Mouse (Mus musculus): ENCODE measurements around the gene Pgf.
"Not testable (repeated sequence)": the region's sequence is repeated elsewhere in the genome, so short reads cannot be mapped to it uniquely, and the experiment has no call there.

Pgf gene

GRCm38 (mm10) chr12:85158801-85159200, 18.8 kb downstream of the Pgf start:
- no peak for DNase-seq (ENCODE audit: low read depth, low spot score)

DNA sequence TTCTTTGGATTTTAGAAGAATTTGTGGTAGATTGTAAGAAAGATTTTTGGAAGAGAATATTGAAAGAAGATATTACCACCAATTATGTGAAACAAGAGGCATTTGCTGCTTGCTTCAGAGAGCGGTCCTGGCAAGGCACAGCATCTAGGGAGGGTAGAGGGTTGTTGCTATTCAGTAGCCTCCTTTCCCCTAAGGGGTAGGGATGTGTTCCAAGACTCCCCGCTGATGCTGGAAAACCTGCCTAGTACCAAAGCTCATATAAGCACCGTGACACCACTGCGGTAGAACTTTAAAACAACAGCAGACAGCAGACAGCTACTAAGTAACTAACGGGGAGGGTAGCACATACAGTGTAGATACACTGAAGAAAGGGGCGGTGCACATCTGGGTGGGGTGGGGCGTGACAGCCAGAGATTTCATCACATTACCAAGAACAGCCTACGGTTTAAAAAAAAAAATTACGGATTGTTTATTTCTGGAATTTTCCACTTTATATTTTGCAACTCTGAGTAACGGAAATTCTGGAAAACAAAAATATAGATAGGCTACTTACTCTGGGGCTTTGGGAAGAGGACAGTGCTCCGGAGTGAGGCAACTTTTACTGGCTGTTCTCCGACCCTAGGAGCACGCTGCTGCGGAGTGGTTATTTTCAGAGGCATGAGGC, 19.7 kb downstream of the Pgf start:
- DNase-seq (ENCODE audit: low read depth, low spot score), result no peak

DNA sequence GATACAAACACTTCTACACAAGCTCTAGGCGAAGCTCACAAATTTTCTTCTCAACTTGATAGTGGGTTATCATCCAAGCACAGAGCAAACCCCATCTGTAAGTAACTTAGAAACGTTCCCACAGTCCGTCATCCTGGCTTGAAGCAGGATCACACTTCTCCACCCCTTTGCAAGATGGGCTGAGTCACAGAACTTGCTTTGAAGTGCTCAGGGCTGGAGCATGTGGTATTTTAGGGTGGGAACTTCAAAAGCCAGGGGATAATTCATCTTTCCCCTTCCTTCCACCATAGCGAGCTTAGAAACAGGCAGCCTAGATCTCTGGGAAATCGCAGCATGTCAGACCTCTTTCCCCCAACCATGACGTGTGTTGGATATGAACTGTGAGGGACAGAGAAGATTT, 21.3 kb downstream of the Pgf start:
- no peak for DNase-seq (ENCODE audit: low read depth, low spot score)

- no peak for DNase-seq (ENCODE audit: low read depth, low spot score)
These were observed 24.6 kb downstream of the Pgf start for GRCm38 (mm10) chr12:85153011-85153410.

DNA sequence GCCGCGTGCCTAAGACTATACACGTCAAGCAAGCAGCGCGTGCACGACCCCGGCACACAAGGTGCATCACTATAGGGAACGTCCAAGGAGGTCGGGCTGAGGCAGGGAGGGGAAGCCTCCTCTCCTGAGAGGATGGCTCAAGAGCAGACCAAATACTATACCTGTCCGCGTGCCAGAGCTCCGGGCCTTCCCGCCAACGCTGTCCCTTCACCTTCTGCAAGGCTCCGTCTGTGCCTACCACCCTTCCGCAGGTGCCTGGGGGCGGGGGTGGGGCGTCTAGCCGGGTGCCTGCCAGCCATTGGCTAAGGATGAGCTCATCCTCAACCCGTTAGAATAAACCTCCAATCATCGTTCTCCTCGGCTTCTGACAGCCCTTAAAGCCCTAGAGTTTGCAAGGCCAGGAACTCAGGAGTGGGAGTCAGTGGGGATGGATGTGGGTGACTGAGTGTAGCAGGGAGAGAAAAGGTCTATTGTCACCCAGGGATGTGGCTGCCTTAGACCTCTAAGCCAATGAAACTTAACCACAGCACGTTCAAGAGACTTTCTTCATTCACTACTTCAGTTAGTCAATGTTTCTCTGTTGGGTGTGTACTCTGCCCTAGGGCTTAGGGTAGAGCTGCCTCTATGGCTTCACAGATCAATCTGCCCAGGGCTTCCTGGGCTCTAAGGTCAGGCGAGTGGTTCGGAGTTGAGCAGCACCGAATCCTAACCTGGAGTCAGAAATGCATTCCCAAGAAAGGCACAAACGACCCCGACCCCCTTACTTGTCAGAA, 26.4 kb downstream of the Pgf start, which contains the start of gene Rps6kl1:
Gene Rps6kl1, minus strand, starts transcription at position 263 of the 773 bp plus-strand sequence.
- DNase-seq (ENCODE audit: low read depth, low spot score), result no peak

DNA sequence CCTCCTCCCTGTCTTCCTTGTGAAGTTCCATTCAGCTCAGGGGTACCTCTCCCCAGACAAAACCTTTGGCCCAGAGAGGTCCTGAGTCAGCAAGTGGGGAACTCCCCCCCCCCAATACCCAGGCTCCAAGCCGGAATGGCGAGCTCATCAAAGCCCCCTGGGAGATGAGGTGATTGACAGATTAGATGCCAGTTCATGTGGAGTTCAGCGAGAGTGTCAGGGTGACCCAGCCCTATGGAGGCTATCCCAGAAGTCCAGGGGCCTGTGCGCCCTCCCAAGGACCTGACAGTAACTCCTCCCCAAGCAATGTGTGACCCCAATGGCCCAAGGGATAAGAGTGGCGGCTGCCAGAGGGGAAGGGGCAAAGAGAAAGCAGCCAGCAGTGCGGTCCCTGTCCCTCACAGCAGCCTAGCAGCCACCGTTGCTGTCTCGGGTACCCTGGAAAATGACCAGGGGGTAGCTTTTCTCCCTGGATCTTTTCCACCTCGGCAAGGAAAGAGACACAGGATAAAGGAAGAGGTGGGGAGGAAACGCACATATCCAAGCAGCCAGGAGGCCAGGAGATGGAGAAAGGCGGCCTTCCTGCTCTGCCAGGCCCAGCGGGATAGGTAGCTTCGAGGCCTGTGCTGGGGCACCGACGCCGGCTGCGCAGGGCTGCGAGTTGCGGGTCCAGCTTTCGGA, 27.1 kb downstream of the Pgf start:
- DNase-seq (ENCODE audit: low read depth, low spot score), result no peak

GRCm38 (mm10) chr12:85146881-85147280, 30.7 kb downstream of the Pgf start:
- DNase-seq (ENCODE audit: low read depth, low spot score), result no peak

DNA sequence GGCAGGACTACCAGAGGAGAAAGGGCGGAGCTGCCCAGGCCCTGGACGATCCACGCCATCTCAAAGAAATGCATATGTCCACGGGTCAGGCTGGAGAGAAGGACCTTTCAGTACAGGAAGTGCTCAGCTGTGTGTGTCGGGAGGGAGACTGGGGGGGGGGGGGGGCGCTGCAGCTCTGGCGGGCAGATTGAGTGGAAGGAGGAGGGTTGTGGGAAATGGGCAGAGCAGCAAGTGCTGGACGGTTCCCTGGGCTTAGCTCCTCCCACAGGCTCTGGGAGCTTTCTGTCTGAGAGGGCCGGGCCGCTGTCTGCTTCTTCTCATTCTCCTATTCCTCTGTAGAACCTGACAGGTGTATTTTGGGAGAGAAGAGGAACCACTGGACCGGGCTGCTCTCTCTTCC, 31.2 kb downstream of the Pgf start:
- DNase-seq (ENCODE audit: low read depth, low spot score), result no peak

DNA sequence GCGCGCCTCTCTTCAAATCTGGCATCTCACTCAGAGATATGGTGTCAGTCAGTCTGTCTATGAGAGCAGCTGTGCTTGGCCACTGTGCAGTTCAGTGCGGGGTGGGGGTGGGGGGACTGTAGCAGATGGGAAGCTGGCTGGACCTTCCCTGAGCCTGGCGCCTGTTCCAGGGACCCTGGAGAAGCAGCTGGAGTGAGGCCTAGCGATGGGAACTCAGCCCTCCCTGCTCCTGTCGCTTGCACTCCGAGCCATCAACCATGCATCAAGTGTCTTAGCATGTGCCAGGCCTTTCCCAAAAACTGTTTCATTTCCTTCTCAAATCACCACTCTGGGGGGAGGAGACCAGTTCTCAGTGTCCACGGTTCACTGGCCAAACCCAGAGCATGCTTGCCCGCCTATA, 32.0 kb downstream of the Pgf start:
- DNase-seq (ENCODE audit: low read depth, low spot score), result no peak

- no peak for DNase-seq (ENCODE audit: low read depth, low spot score)
These were observed 32.8 kb downstream of the Pgf start for GRCm38 (mm10) chr12:85144821-85145220.

DNA sequence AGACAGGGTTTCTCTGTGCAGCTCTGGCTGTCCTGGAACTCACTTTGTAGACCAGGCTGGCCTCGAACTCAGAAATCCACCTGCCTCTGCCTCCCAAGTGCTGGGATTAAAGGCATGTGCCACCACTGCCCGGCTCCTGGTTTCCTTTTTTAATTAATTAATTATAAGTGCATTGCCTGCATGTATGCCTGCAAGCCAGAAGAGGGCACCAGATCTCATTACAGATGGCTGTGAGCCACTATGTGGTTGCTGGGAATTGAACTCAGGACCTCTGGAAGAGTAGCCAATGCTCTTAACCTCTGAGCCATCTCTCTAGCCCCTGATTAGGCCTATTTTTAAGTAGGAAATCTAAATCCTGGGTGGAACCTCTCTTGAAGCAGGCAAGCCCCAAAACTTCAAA, 33.3 kb downstream of the Pgf start:
- DNase-seq (ENCODE audit: low read depth, low spot score), result not testable (repeated sequence)

GRCm38 (mm10) chr12:85142803-85143202, 34.8 kb downstream of the Pgf start:
- peak; percentile 79 for DNase-seq (ENCODE audit: low read depth, low spot score)

DNA sequence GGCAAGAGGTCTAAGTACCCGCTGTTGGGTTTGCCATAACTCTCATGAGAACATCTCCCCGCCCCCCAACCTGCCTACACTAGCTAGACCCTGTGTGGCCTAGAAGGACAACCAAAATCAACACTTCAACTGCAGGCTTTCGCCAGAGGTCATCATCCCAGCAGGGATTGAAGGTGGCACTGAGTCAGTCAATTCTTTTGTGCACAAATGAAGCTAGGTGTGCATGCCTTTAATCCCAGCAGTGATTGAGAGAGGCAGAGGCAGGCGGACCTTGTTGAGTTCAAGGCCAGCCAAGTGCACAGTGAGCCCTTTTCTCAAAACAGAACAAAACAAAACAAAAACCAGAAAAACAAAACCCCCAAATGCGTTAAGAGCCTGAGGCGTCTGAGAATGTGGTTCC, 36.5 kb downstream of the Pgf start:
- DNase-seq (ENCODE audit: low read depth, low spot score), result no peak

GRCm38 (mm10) chr12:85140036-85140701, 37.4 kb downstream of the Pgf start:
- DNase-seq (ENCODE audit: low read depth, low spot score), result no peak

DNA sequence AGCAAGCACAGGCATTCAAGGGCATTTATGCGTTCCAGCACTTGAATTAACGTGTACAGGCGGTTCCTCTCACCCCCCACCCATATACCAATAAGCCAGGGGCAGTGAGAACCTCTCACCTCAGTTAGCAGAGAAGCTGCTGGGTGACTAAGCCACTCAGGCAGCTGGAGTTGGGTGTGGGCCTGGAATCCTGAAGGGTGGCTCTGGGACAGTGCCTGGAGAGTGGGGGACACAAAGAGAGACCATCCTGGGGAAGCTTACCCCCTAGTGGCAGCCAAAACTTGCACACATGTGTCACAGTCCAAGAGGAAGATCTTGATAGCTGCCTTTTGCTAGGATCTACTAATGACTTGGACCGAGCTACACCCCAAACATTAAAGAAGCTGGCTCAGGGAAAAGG, 41.0 kb downstream of the Pgf start:
- no peak for DNase-seq (ENCODE audit: low read depth, low spot score)

DNA sequence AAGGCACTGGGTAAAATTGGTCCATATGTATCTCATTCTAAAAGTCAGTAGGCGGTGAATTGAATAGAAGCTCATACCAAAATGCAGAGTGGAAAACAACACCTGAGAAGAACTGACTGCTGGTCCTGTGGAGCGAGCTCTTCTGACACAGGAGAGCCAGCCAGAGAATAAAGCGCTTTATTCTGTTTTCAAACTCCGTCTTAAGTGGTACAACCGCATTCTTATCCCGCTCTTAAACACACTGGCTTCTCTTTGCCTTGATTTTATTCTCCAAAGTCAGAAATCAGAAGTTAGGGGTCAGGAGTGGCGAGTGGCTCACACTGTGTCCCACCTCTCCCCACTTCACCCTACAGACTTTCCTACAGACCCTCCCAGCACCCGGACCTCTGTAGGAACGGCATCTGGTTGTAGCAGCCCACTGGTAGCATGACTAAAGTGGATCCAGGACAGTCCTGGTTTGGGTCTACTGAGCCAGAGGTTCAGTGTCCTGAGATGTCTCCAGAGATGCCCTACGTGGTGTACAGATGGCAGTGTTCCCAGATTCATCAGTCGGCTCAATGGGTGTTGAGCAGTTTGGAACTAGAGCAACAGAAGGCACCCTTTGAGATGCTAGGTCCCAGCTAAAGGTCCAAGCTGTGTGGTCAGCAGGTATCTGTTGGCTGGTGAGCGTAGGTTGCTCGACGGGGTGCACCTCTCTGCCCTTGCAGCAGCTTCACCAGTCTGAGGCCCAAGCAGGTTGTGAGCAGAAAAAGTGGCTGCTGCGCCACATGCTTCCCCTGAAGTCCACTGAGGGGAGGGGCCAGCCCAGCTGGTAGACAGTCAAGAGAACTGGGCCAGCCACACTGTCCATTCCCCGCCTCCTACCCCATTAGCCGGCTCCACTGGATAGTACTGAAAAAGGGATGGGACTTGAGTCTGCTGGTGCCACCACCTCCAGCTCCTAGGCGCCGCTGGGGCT, 41.8 kb downstream of the Pgf start:
- no peak for DNase-seq (ENCODE audit: low read depth, low spot score)

DNA sequence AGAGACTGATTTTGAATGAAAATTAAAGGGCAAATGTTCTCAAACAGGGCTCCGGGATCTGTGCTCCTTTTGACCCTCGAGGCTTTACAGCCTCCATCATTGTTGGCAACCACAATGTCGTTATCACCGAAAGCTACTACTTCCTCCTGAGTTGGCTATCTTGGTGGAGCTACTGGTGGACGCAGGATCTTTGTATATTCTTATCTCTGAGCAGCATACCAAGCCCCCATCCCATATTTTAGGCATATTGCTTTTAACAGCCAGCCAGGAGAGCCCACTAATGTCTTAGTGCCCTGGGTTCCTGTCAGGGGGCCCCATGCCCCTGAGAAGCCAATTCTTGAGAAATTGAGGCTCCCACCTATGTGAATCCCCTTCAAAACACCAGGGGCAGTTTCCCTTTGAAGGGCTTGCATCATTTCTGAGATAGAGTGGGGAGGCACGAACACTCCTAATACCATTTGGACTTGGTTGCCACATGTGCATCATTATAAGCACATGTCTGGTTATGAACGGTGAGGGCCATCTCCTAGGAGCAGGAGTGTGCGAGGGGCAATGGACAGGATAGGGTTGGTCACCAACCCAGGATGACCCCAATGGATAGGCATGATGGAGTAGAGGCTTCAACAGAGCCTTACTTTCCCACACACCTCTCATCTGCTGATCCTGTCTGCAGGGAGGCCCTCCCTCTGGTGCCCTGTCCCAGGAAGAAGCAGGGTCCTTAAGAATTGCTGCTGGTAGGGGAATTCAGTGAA, 43.4 kb downstream of the Pgf start:
- DNase-seq (ENCODE audit: low read depth, low spot score), result no peak

DNA sequence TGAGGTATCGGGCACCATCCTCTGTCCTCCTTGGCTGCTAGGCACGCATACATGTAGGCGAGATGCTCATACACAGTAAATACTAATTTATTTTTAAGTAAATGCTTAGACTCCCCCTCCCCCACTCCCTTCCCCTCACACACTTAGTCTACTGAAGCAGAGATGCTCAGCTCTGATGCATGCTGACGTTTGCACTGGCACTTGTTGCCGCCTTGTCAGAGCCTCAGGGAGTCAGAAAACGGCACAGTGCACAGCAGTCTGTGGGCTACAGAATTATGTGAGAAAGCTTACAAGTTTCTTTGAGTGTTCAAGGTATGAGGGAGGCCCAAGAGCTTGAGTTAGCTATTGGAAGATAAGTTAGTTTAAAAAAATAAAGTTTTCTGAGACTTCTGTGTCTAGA, 46.2 kb downstream of the Pgf start:
- no peak for DNase-seq (ENCODE audit: low read depth, low spot score)

DNA sequence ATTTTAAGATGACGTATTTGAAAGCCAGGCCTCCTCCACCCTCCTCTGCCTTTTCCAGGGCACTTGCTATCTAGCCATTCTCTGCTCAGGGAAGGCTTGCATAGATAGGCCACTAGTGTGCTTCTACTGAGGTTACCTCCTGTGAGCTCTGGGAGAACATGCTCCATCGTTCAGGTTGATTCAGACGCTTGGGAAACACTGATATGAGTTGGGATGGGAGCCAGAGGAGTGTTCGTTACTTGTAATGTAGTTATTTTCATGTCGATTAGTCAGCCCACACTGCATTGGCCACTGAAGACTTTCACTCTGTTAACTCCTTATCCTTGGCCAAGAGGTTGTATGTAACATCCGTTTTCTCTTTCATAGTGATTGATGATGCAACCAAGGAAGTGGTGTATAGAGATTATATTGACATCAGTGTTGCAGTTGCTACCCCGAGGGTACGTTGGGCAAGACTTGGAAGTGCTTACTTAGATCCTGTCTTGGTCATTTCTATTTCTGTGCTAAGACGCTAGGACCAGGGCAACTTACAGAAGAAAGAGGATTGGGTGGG, 48.1 kb downstream of the Pgf start:
- no peak for DNase-seq (ENCODE audit: low read depth, low spot score)

Data from embryo, embryonic 11.5 days (tissue).